Mouse (Mus musculus): ENCODE measurements around the gene Vac14.

The Vac14 gene

GRCm38 (mm10) chr8:110618391-110619207 lies at the start of gene Vac14:
TSS of gene Vac14 (plus strand) at chr8:110618585.
- in situ Hi-C loops (cut with MboI, MseI): loop anchor here (5.0 to 25.0 kb wide), 4 partner anchors 99 to 1006 kb away; partner anchors contain the start of genes Cmtr2 (in 1 of the 2), Dhodh (in 1 of the 2), Mtss1l (in 1 of the 2) and Pkd1l3 (in 1 of the 2)

GRCm38 (mm10) chr8:110592641-110593040 lies 25.7 kb upstream of the Vac14 start:
- in situ Hi-C loops (cut with MboI, MseI): no loop called here

GRCm38 (mm10) chr8:110594164-110594563 lies 24.2 kb upstream of the Vac14 start:
- in situ Hi-C loops (cut with MboI, MseI): no loop called here

GRCm38 (mm10) chr8:110604556-110604955 lies 13.8 kb upstream of the Vac14 start:
- in situ Hi-C loops (cut with MboI, MseI): loop anchor here in 1 of 2 experiments (10.0 to 25.0 kb wide), 2 partner anchors 992 to 1510 kb away; partner anchors contain the start of genes Dhodh and Pkd1l3

GRCm38 (mm10) chr8:110605401-110606015 lies 12.9 kb upstream of the Vac14 start:
- in situ Hi-C loops (cut with MboI, MseI): loop anchor here in 1 of 2 experiments (10.0 to 25.0 kb wide), 2 partner anchors 993 to 1511 kb away; partner anchors contain the start of genes Dhodh and Pkd1l3

GRCm38 (mm10) chr8:110615730-110616129 lies 2.7 kb upstream of the Vac14 start:
- in situ Hi-C loops (cut with MboI, MseI): loop anchor here (5.0 to 25.0 kb wide), 4 partner anchors 102 to 1003 kb away; partner anchors contain the start of genes Cmtr2 (in 1 of the 2), Dhodh (in 1 of the 2), Mtss1l (in 1 of the 2) and Pkd1l3 (in 1 of the 2)

GRCm38 (mm10) chr8:110617801-110618358 lies 505 bp upstream of the Vac14 start:
- in situ Hi-C loops (cut with MboI, MseI): loop anchor here (5.0 to 25.0 kb wide), 4 partner anchors 99 to 1006 kb away; partner anchors contain the start of genes Cmtr2 (in 1 of the 2), Dhodh (in 1 of the 2), Mtss1l (in 1 of the 2) and Pkd1l3 (in 1 of the 2)

- in situ Hi-C loops (cut with MboI, MseI): loop anchor here (5.0 to 25.0 kb wide), 4 partner anchors 98 to 1007 kb away; partner anchors contain the start of genes Cmtr2 (in 1 of the 2), Dhodh (in 1 of the 2), Mtss1l (in 1 of the 2) and Pkd1l3 (in 1 of the 2)
Measured at GRCm38 (mm10) chr8:110619208-110619574, 806 bp downstream of the Vac14 start.

GRCm38 (mm10) chr8:110619919-110620318 lies 1.5 kb downstream of the Vac14 start:
- in situ Hi-C loops (cut with MboI, MseI): loop anchor here (5.0 to 25.0 kb wide), 4 partner anchors 97 to 1008 kb away; partner anchors contain the start of genes Cmtr2 (in 1 of the 2), Dhodh (in 1 of the 2), Mtss1l (in 1 of the 2) and Pkd1l3 (in 1 of the 2)

GRCm38 (mm10) chr8:110626431-110626830 lies 8.0 kb downstream of the Vac14 start:
- in situ Hi-C loops (cut with MboI, MseI): no loop called here

GRCm38 (mm10) chr8:110629245-110630063 lies 11.1 kb downstream of the Vac14 start:
- in situ Hi-C loops (cut with MboI, MseI): no loop called here

GRCm38 (mm10) chr8:110630079-110630478 lies 11.7 kb downstream of the Vac14 start:
- in situ Hi-C loops (cut with MboI, MseI): no loop called here

- in situ Hi-C loops (cut with MboI, MseI): no loop called here
Measured at GRCm38 (mm10) chr8:110630571-110631071, 12.2 kb downstream of the Vac14 start.

- in situ Hi-C loops (cut with MboI, MseI): no loop called here
Measured at GRCm38 (mm10) chr8:110631201-110631600, 12.8 kb downstream of the Vac14 start.

GRCm38 (mm10) chr8:110633814-110634213 lies 15.4 kb downstream of the Vac14 start:
- in situ Hi-C loops (cut with MboI, MseI): no loop called here

GRCm38 (mm10) chr8:110636182-110636581 lies 17.8 kb downstream of the Vac14 start:
- in situ Hi-C loops (cut with MboI, MseI): loop anchor here in 1 of 2 experiments (5.0 kb wide), 1 partner anchor 976 kb away; no protein-coding TSS in a partner anchor

GRCm38 (mm10) chr8:110642331-110642730 lies 23.9 kb downstream of the Vac14 start:
- in situ Hi-C loops (cut with MboI, MseI): no loop called here

GRCm38 (mm10) chr8:110643177-110643576 lies 24.8 kb downstream of the Vac14 start:
- in situ Hi-C loops (cut with MboI, MseI): no loop called here

GRCm38 (mm10) chr8:110644422-110644821 lies 26.0 kb downstream of the Vac14 start:
- in situ Hi-C loops (cut with MboI, MseI): no loop called here

GRCm38 (mm10) chr8:110644901-110645300 lies 26.5 kb downstream of the Vac14 start:
- in situ Hi-C loops (cut with MboI, MseI): no loop called here
